Comparison of ENCODE assay signal across 8 mouse cellular contexts in the genomic region with DNA sequence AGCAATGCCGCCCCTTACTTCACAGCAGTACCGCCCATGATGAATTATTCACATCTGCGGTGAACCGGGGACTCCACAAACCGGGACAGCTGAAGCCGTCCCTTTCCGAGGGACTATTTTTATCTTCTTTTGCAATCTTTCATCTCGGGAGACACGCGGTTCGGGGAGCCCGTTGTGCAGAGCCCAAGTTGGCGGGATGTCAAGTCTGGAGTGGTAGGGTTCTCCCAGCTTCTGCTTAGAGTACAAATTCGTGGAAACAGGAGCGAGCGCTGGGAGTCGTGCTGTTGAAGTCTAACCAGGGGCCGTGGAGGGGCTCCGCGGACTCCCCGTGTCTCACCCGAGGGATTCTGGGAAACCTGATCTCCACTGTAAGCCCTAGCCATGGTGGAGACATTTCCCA. TPM values are rescaled to one million over a fixed set of nuclear protein-coding genes. Genes with fewer than 3 reads are reported as not detected.
DNase-seq lines count a peak whose midpoint lies in the region; ATAC-seq lines count a peak whose summit lies in the region.

No protein-coding gene starts in this region.

- H3K4me1 ChIP-seq in heart, embryonic 10.5 days: peaks cover 71% of the 10 kb centered on the region
- H3K4me1 ChIP-seq in embryonic facial prominence, embryonic 13.5 days: peaks cover 63% of the 10 kb centered on the region
- peaks cover 56% of the 10 kb centered on the region for H3K4me1 ChIP-seq in heart, embryonic 15.5 days (replicated peaks)
- peaks cover 55% of the 10 kb centered on the region for H3K4me1 ChIP-seq in stomach, embryonic 14.5 days (ENCODE audit: control insufficient read depth, insufficient read depth, low read length)

- H3K9me3 ChIP-seq in heart, embryonic 10.5 days: no peaks in the 10 kb centered on the region
- no peaks in the 10 kb centered on the region for H3K9me3 ChIP-seq in embryonic facial prominence, embryonic 13.5 days
- H3K9me3 ChIP-seq in heart, embryonic 15.5 days (replicated peaks): no peaks in the 10 kb centered on the region
- H3K9me3 ChIP-seq in stomach, embryonic 14.5 days (ENCODE audit: control insufficient read depth, low read depth, low read length): no peaks in the 10 kb centered on the region

- intact Hi-C loops in heart, postnatal 25 days (cut with DNase I): no loop called here

- DNase-seq in heart, embryonic 10.5 days (ENCODE audit: low spot score): peak; percentile 75
- DNase-seq in heart, postnatal 25 days (ENCODE audit: low spot score): no peak
- DNase-seq in layer of hippocampus, adult 8-10 months (ENCODE audit: low spot score in 2 of 2): peak; percentile 43 to 74
- DNase-seq in lung, postnatal 10 days: peak; percentile 60

- H3K27me3 ChIP-seq in heart, embryonic 10.5 days (ENCODE audit: insufficient read depth, poor library complexity, severe bottlenecking): peaks cover 25% of the 10 kb centered on the region
- H3K27me3 ChIP-seq in embryonic facial prominence, embryonic 13.5 days: peaks cover 8% of the 10 kb centered on the region
- H3K27me3 ChIP-seq in heart, embryonic 15.5 days: no peaks in the 10 kb centered on the region
- H3K27me3 ChIP-seq in stomach, embryonic 14.5 days (ENCODE audit: control insufficient read depth, insufficient read depth, low read length): no peaks in the 10 kb centered on the region

- H3K27ac ChIP-seq in heart, embryonic 10.5 days: peak overlapping the region; percentile 81
- H3K27ac ChIP-seq in embryonic facial prominence, embryonic 13.5 days: 0 out of 2 replicates have a peak overlapping the region, but pooled peaks have one; percentile 13
- peak overlapping the region; percentile 56 for H3K27ac ChIP-seq in heart, embryonic 15.5 days
- H3K27ac ChIP-seq in stomach, embryonic 14.5 days (ENCODE audit: low read length): peak overlapping the region; percentile 86

- H3K9ac ChIP-seq in embryonic facial prominence, embryonic 13.5 days: no peak overlapping the region
- H3K9ac ChIP-seq in heart, embryonic 15.5 days: 0 out of 2 replicates have a peak overlapping the region, but pooled peaks have one; percentile 4
- no peak overlapping the region for H3K9ac ChIP-seq in stomach, embryonic 14.5 days (replicated peaks; ENCODE audit: low read depth, low read length)

- no peaks in the 10 kb centered on the region for H3K36me3 ChIP-seq in heart, embryonic 10.5 days
- no peaks in the 10 kb centered on the region for H3K36me3 ChIP-seq in embryonic facial prominence, embryonic 13.5 days
- no peaks in the 10 kb centered on the region for H3K36me3 ChIP-seq in heart, embryonic 15.5 days
- H3K36me3 ChIP-seq in stomach, embryonic 14.5 days (ENCODE audit: control insufficient read depth, insufficient read depth, low read length): no peaks in the 10 kb centered on the region

- 20% methylated on average over 22 of the region's 22 CpGs for WGBS in heart, embryonic 10.5 days
- 13% methylated on average over 22 of the region's 22 CpGs for WGBS in embryonic facial prominence, embryonic 13.5 days
- WGBS in heart, embryonic 15.5 days: 12% methylated on average over 22 of the region's 22 CpGs
- WGBS in stomach, embryonic 14.5 days: 16% methylated on average over 22 of the region's 22 CpGs

- H3K4me2 ChIP-seq in embryonic facial prominence, embryonic 13.5 days: peak overlapping the region; percentile 41
- H3K4me2 ChIP-seq in heart, embryonic 15.5 days: peak overlapping the region; percentile 54
- H3K4me2 ChIP-seq in stomach, embryonic 14.5 days (replicated peaks; ENCODE audit: low read depth, low read length): no peak overlapping the region

- ATAC-seq in embryonic facial prominence, embryonic 13.5 days (ENCODE audit: insufficient number of reproducible peaks, insufficient read depth, low FRiP score, low TSS enrichment, low read depth): no peak
- no peak for ATAC-seq in heart, embryonic 15.5 days (replicated peaks; ENCODE audit: insufficient number of reproducible peaks, insufficient read depth, low FRiP score, low read depth)
- ATAC-seq in stomach, embryonic 14.5 days (ENCODE audit: insufficient number of reproducible peaks, insufficient read depth, low FRiP score, low read depth): no peak
- no peak for ATAC-seq in megakaryocyte-erythroid progenitor cell, adult 5-6 weeks (replicated peaks; ENCODE audit: low FRiP score, low TSS enrichment, poor library complexity, severe bottlenecking)

- peak overlapping the region; percentile 41 for H3K4me3 ChIP-seq in heart, embryonic 10.5 days
- no peak overlapping the region for H3K4me3 ChIP-seq in embryonic facial prominence, embryonic 13.5 days
- H3K4me3 ChIP-seq in heart, embryonic 15.5 days: peak overlapping the region; percentile 19; the same call in 1 of the 2 replicates
- no peak overlapping the region for H3K4me3 ChIP-seq in stomach, embryonic 14.5 days (ENCODE audit: low read depth, low read length)

RNA-seq across cellular contexts. Expression of a gene that starts 53.0 kb away (rescaled TPM):
- polyA plus RNA-seq in heart, embryonic 10.5 days (2016; fragmentation: Nextera tagmentation; extraction: Ambion mirVana): 56.8 and 345 TPM in 2 replicates
- total RNA-seq in heart, postnatal 25 days (2021): under 1 TPM; 0.26 to 0.61 TPM
- 176 and 272 TPM in 2 replicates for polyA plus RNA-seq in embryonic facial prominence, embryonic 13.5 days (2015; fragmentation: Nextera tagmentation; extraction: Ambion mirVana)
- polyA plus RNA-seq in heart, embryonic 15.5 days (2015; fragmentation: Nextera tagmentation; extraction: Ambion mirVana): 131 and 212 TPM in 2 replicates
- total RNA-seq in layer of hippocampus, adult 8-10 months (2022): 10 to 100 TPM in 1 of 4 experiments, 1 to 10 TPM in 3; 6.6 to 10.6 (median 7.2) TPM
- polyA plus RNA-seq in stomach, embryonic 14.5 days (2014; fragmentation: Nextera tagmentation; extraction: Ambion mirVana): 477 and 553 TPM in 2 replicates
- total RNA-seq in megakaryocyte-erythroid progenitor cell, adult 5-6 weeks (2014; fragmentation: Nextera tagmentation): not detected in 2 replicates
- not detected in 2 replicates for total RNA-seq in megakaryocyte-erythroid progenitor cell, adult 5-6 weeks (2017)

Comparison
In these comparisons a context has a peak if more than half of its experiments do, and no peak if none do; other contexts are left out.
1. H3K27ac ChIP-seq: peak in every context shown above with its lines; median percentile 86 in stomach, embryonic 14.5 days; 81 in heart, embryonic 10.5 days; 56 in heart, embryonic 15.5 days; 13 in embryonic facial prominence, embryonic 13.5 days.
2. H3K4me3 ChIP-seq: peak in heart, embryonic 10.5 days (single experiment) and heart, embryonic 15.5 days (single experiment); none in embryonic facial prominence, embryonic 13.5 days (single experiment) and stomach, embryonic 14.5 days (single experiment).